In genomic region chr2:26566221-26566620, GRCm38 (mm10) we compare ENCODE assay signal across 10 mouse cellular contexts. TPM values are rescaled to one million over a fixed set of nuclear protein-coding genes. Genes with fewer than 3 reads are reported as not detected.
DNase-seq lines count a peak whose midpoint lies in the region; ATAC-seq and TF ChIP-seq lines count a peak whose summit lies in the region.
"Had no signal": no experiment of that assay in that cellular context is flagged by ENCODE, and none has a peak within 500 bp of the region (broad histone marks: within the 10 kb centered on the region; RNA-seq: fewer than 3 reads in every experiment).

No protein-coding gene starts in this region.

- H3K4me2 ChIP-seq in kidney, embryonic 15.5 days: no peak overlapping the region
- H3K4me2 ChIP-seq in lung, embryonic 14.5 days: no peak overlapping the region
- H3K4me2 ChIP-seq: embryonic facial prominence, embryonic 15.5 days had no signal

- H3K9ac ChIP-seq in kidney, embryonic 15.5 days: no peak overlapping the region
- no peak overlapping the region for H3K9ac ChIP-seq in lung, embryonic 14.5 days
- H3K9ac ChIP-seq: embryonic facial prominence, embryonic 15.5 days had no signal

- TF ChIP-seq CTCF in G1E (IDR thresholded peaks at IDR 0.05; ENCODE audit: low read depth, low read length): 0 out of 2 replicates have a peak, but pooled peaks have one; percentile 25
- TF ChIP-seq CTCF in lung, embryonic 14.5 days (IDR thresholded peaks at IDR 0.05; ENCODE audit: low read depth): peak; percentile 77
- TF ChIP-seq CTCF in olfactory bulb, adult 2 months (IDR thresholded peaks at IDR 0.05; ENCODE audit: insufficient read depth, low read depth, low read length): peak; percentile 70

- no peak overlapping the region for H3K4me3 ChIP-seq in kidney, embryonic 15.5 days (replicated peaks)
- no peak overlapping the region for H3K4me3 ChIP-seq in G1E (ENCODE audit: low read depth, low read length)
- no peak overlapping the region for H3K4me3 ChIP-seq in lung, embryonic 14.5 days (ENCODE audit: low read depth, low read length)
- H3K4me3 ChIP-seq in olfactory bulb, adult 2 months (ENCODE audit: insufficient read depth, low read depth, low read length): no peak overlapping the region
- H3K4me3 ChIP-seq: embryonic facial prominence, embryonic 15.5 days had no signal

- H3K36me3 ChIP-seq in kidney, embryonic 15.5 days: no peaks in the 10 kb centered on the region
- H3K36me3 ChIP-seq in G1E (replicated peaks): no peaks in the 10 kb centered on the region
- H3K36me3 ChIP-seq in lung, embryonic 14.5 days (ENCODE audit: insufficient read depth): no peaks in the 10 kb centered on the region
- H3K36me3 ChIP-seq: embryonic facial prominence, embryonic 15.5 days had no signal

- H3K27me3 ChIP-seq in kidney, embryonic 15.5 days: no peaks in the 10 kb centered on the region
- H3K27me3 ChIP-seq in G1E (ENCODE audit: insufficient read depth, low read length): peaks cover 32% of the 10 kb centered on the region
- no peaks in the 10 kb centered on the region for H3K27me3 ChIP-seq in lung, embryonic 14.5 days (ENCODE audit: insufficient read depth, low read length)
- H3K27me3 ChIP-seq: embryonic facial prominence, embryonic 15.5 days had no signal

- no peaks in the 10 kb centered on the region for H3K9me3 ChIP-seq in kidney, embryonic 15.5 days (replicated peaks)
- H3K9me3 ChIP-seq in G1E (replicated peaks): no peaks in the 10 kb centered on the region
- H3K9me3 ChIP-seq in lung, embryonic 14.5 days (ENCODE audit: low read depth, low read length): no peaks in the 10 kb centered on the region
- H3K9me3 ChIP-seq: embryonic facial prominence, embryonic 15.5 days had no signal

- H3K27ac ChIP-seq in kidney, embryonic 15.5 days: no peak overlapping the region
- no peak overlapping the region for H3K27ac ChIP-seq in lung, embryonic 14.5 days (ENCODE audit: low read depth)
- H3K27ac ChIP-seq in olfactory bulb, adult 2 months (ENCODE audit: insufficient read depth, low read depth, low read length): no peak overlapping the region
- H3K27ac ChIP-seq: embryonic facial prominence, embryonic 15.5 days; macrophage had no signal

- no peak; the same call in 1 of the 2 replicates for ATAC-seq in kidney, embryonic 15.5 days (replicated peaks; ENCODE audit: low FRiP score)
- peak; percentile 45; the same call in 1 of the 2 replicates for ATAC-seq in G1E (ENCODE audit: extremely low read depth, insufficient number of reproducible peaks, low FRiP score, poor library complexity, severe bottlenecking)
- ATAC-seq in lung, embryonic 14.5 days (ENCODE audit: insufficient read depth): peak; percentile 53

- 15% methylated on average over 4 of the region's 4 CpGs for WGBS in kidney, embryonic 15.5 days
- 15% methylated on average over 4 of the region's 4 CpGs for WGBS in lung, embryonic 14.5 days
- 19% methylated on average over 4 of the region's 4 CpGs for WGBS in olfactory bulb, adult 2 months

- TF ChIP-seq POLR2A in olfactory bulb, adult 2 months (IDR thresholded peaks at IDR 0.05; ENCODE audit: insufficient read depth, low read depth, low read length): no peak

- DNase-seq in kidney, adult 9 months: peak; percentile 60
- DNase-seq in G1E (ENCODE audit: low spot score): no peak
- DNase-seq in cerebellum, postnatal 25 days: peak; percentile 42 to 57
- peak; percentile 72 for DNase-seq in heart, postnatal 4 days
- peak; percentile 75 for DNase-seq in lung, embryonic 14.5 days
- DNase-seq in yolk sac, embryonic 10.5 days (ENCODE audit: low spot score): no peak

- H3K4me1 ChIP-seq in kidney, embryonic 15.5 days: peaks cover 17% of the 10 kb centered on the region
- H3K4me1 ChIP-seq in G1E (ENCODE audit: insufficient read depth, low read depth, low read length): peaks cover 27% of the 10 kb centered on the region
- no peaks in the 10 kb centered on the region; the same call in 1 of the 2 replicates for H3K4me1 ChIP-seq in lung, embryonic 14.5 days (ENCODE audit: insufficient read depth)
- peaks cover 4% of the 10 kb centered on the region; the same call in 1 of the 2 replicates for H3K4me1 ChIP-seq in olfactory bulb, adult 2 months (ENCODE audit: control insufficient read depth, insufficient read depth, low read length)

RNA-seq across cellular contexts. Expression of gene Egfl7, which starts 13.6 kb away (rescaled TPM):
- 218 and 219 TPM in 2 replicates for polyA plus RNA-seq in kidney, embryonic 15.5 days (2015; fragmentation: Nextera tagmentation; extraction: Ambion mirVana)
- total RNA-seq in G1E (2014; fragmentation: Nextera tagmentation): 29.6 and 31.9 TPM in 2 replicates
- total RNA-seq in G1E (2017): 160 and 228 TPM in 2 replicates
- polyA plus RNA-seq in G1E (2012): 131 and 136 TPM in 2 replicates
- 100 to 1,000 TPM; 317 to 343 TPM for total RNA-seq in heart, postnatal 4 days (2021)
- 269 and 311 TPM in 2 replicates for polyA plus RNA-seq in lung, embryonic 14.5 days (2014; fragmentation: Nextera tagmentation; extraction: Ambion mirVana)
- not detected in 2 replicates for polyA plus RNA-seq in olfactory bulb, adult 2 months (2012; ENCODE audit: insufficient read depth, insufficient read length, low replicate concordance, missing spikeins)

RNA-seq across cellular contexts. Expression of gene Gm20532, which starts 20.2 kb away (rescaled TPM):
- polyA plus RNA-seq in kidney, embryonic 15.5 days (2015; fragmentation: Nextera tagmentation; extraction: Ambion mirVana): not detected in 2 replicates
- total RNA-seq in G1E (2014; fragmentation: Nextera tagmentation) (not detected in 2 replicates), G1E (2017) (not detected in 2 replicates)
- not detected in 2 replicates for polyA plus RNA-seq in G1E (2012)
- total RNA-seq in heart, postnatal 4 days (2021): not detected
- not detected in 2 replicates for polyA plus RNA-seq in lung, embryonic 14.5 days (2014; fragmentation: Nextera tagmentation; extraction: Ambion mirVana)
- polyA plus RNA-seq in olfactory bulb, adult 2 months (2012; ENCODE audit: insufficient read depth, insufficient read length, low replicate concordance, missing spikeins): not detected in 2 replicates
- polyA plus RNA-seq: embryonic facial prominence, embryonic 15.5 days had no signal

RNA-seq across cellular contexts. Expression of gene Agpat2, which starts 38.0 kb away (rescaled TPM):
- polyA plus RNA-seq in kidney, embryonic 15.5 days (2015; fragmentation: Nextera tagmentation; extraction: Ambion mirVana): 41.7 and 47.7 TPM in 2 replicates
- total RNA-seq in G1E (2014; fragmentation: Nextera tagmentation) (4.7 and 6.9 TPM in 2 replicates), G1E (2017) (4.6 and 7.4 TPM in 2 replicates)
- 6.0 and 6.1 TPM in 2 replicates for polyA plus RNA-seq in G1E (2012)
- 10 to 100 TPM; 23.9 to 25.4 TPM for total RNA-seq in heart, postnatal 4 days (2021)
- polyA plus RNA-seq in lung, embryonic 14.5 days (2014; fragmentation: Nextera tagmentation; extraction: Ambion mirVana): 30.2 and 32.9 TPM in 2 replicates
- not detected in 2 replicates for polyA plus RNA-seq in olfactory bulb, adult 2 months (2012; ENCODE audit: insufficient read depth, insufficient read length, low replicate concordance, missing spikeins)

RNA-seq across cellular contexts. Expression of gene Notch1, which starts 49.8 kb away (rescaled TPM):
- 22.0 and 24.6 TPM in 2 replicates for polyA plus RNA-seq in kidney, embryonic 15.5 days (2015; fragmentation: Nextera tagmentation; extraction: Ambion mirVana)
- total RNA-seq in G1E (2014; fragmentation: Nextera tagmentation) (not detected in 2 replicates), G1E (2017) (0.06 and 0.71 TPM in 2 replicates)
- 0.02 and 0.06 TPM in 2 replicates for polyA plus RNA-seq in G1E (2012)
- total RNA-seq in heart, postnatal 4 days (2021): 10 to 100 TPM; 55.3 to 62.3 TPM
- polyA plus RNA-seq in lung, embryonic 14.5 days (2014; fragmentation: Nextera tagmentation; extraction: Ambion mirVana): 37.7 and 44.0 TPM in 2 replicates
- polyA plus RNA-seq in olfactory bulb, adult 2 months (2012; ENCODE audit: insufficient read depth, insufficient read length, low replicate concordance, missing spikeins): 48.1 TPM in 1 of 2 replicates, not detected in the other

Comparison
In these comparisons a context has a peak if more than half of its experiments do, and no peak if none do; other contexts are left out.
1. DNase-seq: peak in kidney, adult 9 months (single experiment), cerebellum, postnatal 25 days (2 of 2), heart, postnatal 4 days (single experiment) and lung, embryonic 14.5 days (single experiment); none in G1E (single experiment) and yolk sac, embryonic 10.5 days (single experiment).
2. CTCF ChIP-seq: peak in every context shown above with its lines; median percentile 77 in lung, embryonic 14.5 days; 70 in olfactory bulb, adult 2 months; 25 in G1E.
3. RNA of gene Egfl7, which starts 13.6 kb away (polyA plus RNA-seq): 269 to 311 TPM in lung, embryonic 14.5 days, 218 to 219 TPM in kidney, embryonic 15.5 days and 131 to 136 TPM in G1E; not detected in olfactory bulb, adult 2 months; every median in the first group is over 100 times any median in the second.